Mouse (Mus musculus): ENCODE measurements around the gene Pmel. TPM values are rescaled to one million over a fixed set of nuclear protein-coding genes. Genes with fewer than 3 reads are reported as not detected.

Gene Pmel
- total and polyA plus RNA-seq, 3 experiments, result 0.15 to 0.45 TPM; not detected in 1

DNA sequence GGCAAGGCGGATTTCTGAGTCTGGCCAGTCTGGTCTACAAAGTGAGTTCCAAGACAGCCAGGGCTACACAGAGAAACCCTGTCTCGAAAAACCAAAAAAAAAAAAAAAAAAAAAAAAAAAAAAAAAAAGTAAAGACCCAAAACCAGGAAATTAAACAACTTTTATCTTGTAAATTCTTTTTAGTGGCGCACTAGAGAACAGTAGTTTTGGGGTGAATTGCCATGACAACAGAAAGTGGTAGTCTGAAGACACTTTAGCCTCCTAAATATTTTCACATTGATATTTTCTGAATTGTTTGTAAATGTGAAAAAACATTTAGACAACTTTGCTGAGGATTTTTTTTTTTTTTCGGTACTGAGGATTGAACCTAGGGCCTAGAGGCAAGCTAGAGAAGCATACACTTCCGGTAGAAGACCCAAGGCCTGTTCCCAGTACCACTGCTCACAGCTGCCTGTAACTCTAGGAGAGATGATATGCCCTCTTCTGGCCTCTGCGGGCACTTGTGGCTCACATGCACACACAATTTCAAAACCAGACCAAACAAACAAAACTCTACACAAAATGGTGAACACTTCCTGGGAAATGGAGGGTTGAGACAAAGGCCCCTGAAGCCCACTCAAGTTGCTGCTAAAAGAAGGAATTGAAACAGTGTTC lies 6.8 kb upstream of the Pmel start:
- Histone ChIP-seq H3K9me3 (replicated peaks; ENCODE audit: insufficient read depth, low read length) (no peaks in the 10 kb centered on the region), H3K27ac (ENCODE audit: control insufficient read depth, low read depth, low read length) (no peak overlapping the region), H3K79me2 (ENCODE audit: control insufficient read depth, insufficient read depth, low read length, poor library complexity) (peaks cover 4% of the 10 kb centered on the region; the same call in 1 of the 2 replicates), H3K36me3 (ENCODE audit: control insufficient read depth in 1 of 2, insufficient read depth in 2 of 2, low read length in 2 of 2) (peaks cover 0 to 12% of the 10 kb centered on the region in 2 experiments), H3K9ac (ENCODE audit: control insufficient read depth, low read depth, low read length, poor library complexity, severe bottlenecking) (no peak overlapping the region), H3K4me3 (ENCODE audit: control insufficient read depth in 1 of 2, insufficient read depth in 1 of 2, low read depth in 2 of 2, low read length in 2 of 2) (no peak overlapping the region), H3K27me3 (ENCODE audit: control insufficient read depth in 1 of 2, insufficient read depth in 2 of 2, low read length in 2 of 2) (no peaks in the 10 kb centered on the region), H3K4me1 (ENCODE audit: control insufficient read depth in 1 of 2, insufficient read depth in 2 of 2, low read length in 2 of 2) (peaks cover under 1 to 4% of the 10 kb centered on the region in 2 experiments; a peak in 2 of 4 replicates)
- TF ChIP-seq USF2 (IDR thresholded peaks at IDR 0.05; ENCODE audit: borderline replicate concordance in 1 of 2, insufficient read depth in 1 of 2, low read depth in 1 of 2, low read length in 2 of 2), result no peak
- peak; percentile 71 for TF ChIP-seq ZNF384 (IDR thresholded peaks at IDR 0.05; ENCODE audit: low read depth, low read length)
- TF ChIP-seq CTCF (IDR thresholded peaks at IDR 0.05 in 2 of 3, conservative IDR thresholded peaks at IDR 0.05 in 1 of 3; ENCODE audit: control insufficient read depth in 1 of 3, insufficient read depth in 1 of 3, low read depth in 2 of 3, low read length in 3 of 3, poor library complexity in 1 of 3, severe bottlenecking in 1 of 3), result 0 out of 6 replicates have a peak, but pooled peaks of 1 of the 3 experiments have one; percentile 2
- DNase-seq (ENCODE audit: low read depth, low spot score), result peak; percentile 23

DNA sequence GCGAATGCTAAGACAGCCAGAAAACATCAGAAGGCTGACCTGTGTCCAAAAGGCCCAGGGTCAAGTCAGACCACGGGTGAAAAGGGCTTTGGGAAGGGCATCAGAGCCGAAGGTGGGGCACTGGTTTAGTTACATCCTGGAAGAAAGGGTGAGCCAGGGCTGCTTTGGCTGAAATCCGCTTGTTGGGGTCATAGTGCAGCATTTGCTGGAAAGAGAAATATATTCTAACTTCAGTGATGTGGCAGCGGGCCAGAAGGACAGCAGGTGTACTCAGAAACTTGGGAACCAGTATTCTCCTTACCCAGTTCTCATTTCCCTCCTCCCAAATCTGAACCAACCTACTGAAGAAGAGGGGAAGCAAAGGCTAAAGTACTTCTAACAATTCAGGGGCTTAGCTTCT lies 5.0 kb upstream of the Pmel start:
- H3K79me2 ChIP-seq (ENCODE audit: control insufficient read depth, insufficient read depth, low read length, poor library complexity), result peaks cover 9% of the 10 kb centered on the region
- no peaks in the 10 kb centered on the region for H3K9me3 ChIP-seq (replicated peaks; ENCODE audit: insufficient read depth, low read length)
- H3K4me1 ChIP-seq (ENCODE audit: control insufficient read depth in 1 of 2, insufficient read depth in 2 of 2, low read length in 2 of 2), result peaks cover 13 to 14% of the 10 kb centered on the region in 2 experiments
- DNase-seq (ENCODE audit: low read depth, low spot score), result no peak
- no peaks in the 10 kb centered on the region for H3K27me3 ChIP-seq (ENCODE audit: control insufficient read depth in 1 of 2, insufficient read depth in 2 of 2, low read length in 2 of 2)
- H3K36me3 ChIP-seq (ENCODE audit: control insufficient read depth in 1 of 2, insufficient read depth in 2 of 2, low read length in 2 of 2), result peaks cover 1 to 26% of the 10 kb centered on the region in 2 experiments
- H3K9ac ChIP-seq (ENCODE audit: control insufficient read depth, low read depth, low read length, poor library complexity, severe bottlenecking), result no peak overlapping the region
- H3K27ac ChIP-seq (ENCODE audit: control insufficient read depth, low read depth, low read length), result no peak overlapping the region
- H3K4me3 ChIP-seq (ENCODE audit: control insufficient read depth in 1 of 2, insufficient read depth in 1 of 2, low read depth in 2 of 2, low read length in 2 of 2), result no peak overlapping the region
- TF ChIP-seq MXI1 (IDR thresholded peaks at IDR 0.05; ENCODE audit: low read depth, low read length) (no peak), MAFK (IDR thresholded peaks at IDR 0.05; ENCODE audit: borderline replicate concordance, low read depth, low read length) (no peak), ELF1 (IDR thresholded peaks at IDR 0.05; ENCODE audit: low read depth, low read length) (no peak), USF2 (IDR thresholded peaks at IDR 0.05; ENCODE audit: borderline replicate concordance in 1 of 2, insufficient read depth in 1 of 2, low read depth in 1 of 2, low read length in 2 of 2) (no peak)

- Histone ChIP-seq H3K9ac (ENCODE audit: control insufficient read depth, low read depth, low read length, poor library complexity, severe bottlenecking) (no peak overlapping the region), H3K27ac (ENCODE audit: control insufficient read depth, low read depth, low read length) (no peak overlapping the region)
- TF ChIP-seq CHD2 (IDR thresholded peaks at IDR 0.05; ENCODE audit: low read length) (no peak), TBP (IDR thresholded peaks at IDR 0.05; ENCODE audit: low read depth, low read length) (no peak), MXI1 (IDR thresholded peaks at IDR 0.05; ENCODE audit: low read depth, low read length) (no peak), NELFE (IDR thresholded peaks at IDR 0.05; ENCODE audit: low read depth, low read length) (no peak), HCFC1 (IDR thresholded peaks at IDR 0.05; ENCODE audit: low read depth, low read length) (no peak), NRF1 (IDR thresholded peaks at IDR 0.05; ENCODE audit: insufficient read depth, low read depth, low read length, poor library complexity, severe bottlenecking) (no peak), EP300 (IDR thresholded peaks at IDR 0.05; ENCODE audit: low read depth in 1 of 2, low read length in 2 of 2) (no peak), POLR2AphosphoS2 (IDR thresholded peaks at IDR 0.05; ENCODE audit: low read length) (no peak), ELF1 (IDR thresholded peaks at IDR 0.05; ENCODE audit: low read depth, low read length) (no peak), BHLHE40 (IDR thresholded peaks at IDR 0.05; ENCODE audit: borderline replicate concordance, low read depth, low read length) (no peak), KAT2A (conservative IDR thresholded peaks at IDR 0.05; ENCODE audit: low read depth, low read length) (no peak), SIN3A (IDR thresholded peaks at IDR 0.05; ENCODE audit: low read length) (no peak), RAD21 (IDR thresholded peaks at IDR 0.05; ENCODE audit: low read depth, low read length) (no peak), UBTF (IDR thresholded peaks at IDR 0.05; ENCODE audit: borderline replicate concordance, insufficient read depth, low read depth, low read length) (no peak), MAZ (IDR thresholded peaks at IDR 0.05; ENCODE audit: low read depth, low read length) (no peak), ETS1 (IDR thresholded peaks at IDR 0.05; ENCODE audit: low read depth, low read length) (no peak), MYC (IDR thresholded peaks at IDR 0.05; ENCODE audit: low read depth, low read length) (no peak)
Measured at GRCm38 (mm10) chr10:128699611-128700010, 4.4 kb upstream of the Pmel start.

More at GRCm38 (mm10) chr10:128699611-128700010, 4.4 kb upstream of the Pmel start:
- DNase-seq (ENCODE audit: low read depth, low spot score), result no peak
- Histone ChIP-seq H3K4me1 (ENCODE audit: control insufficient read depth in 1 of 2, insufficient read depth in 2 of 2, low read length in 2 of 2) (peaks cover 13 to 14% of the 10 kb centered on the region in 2 experiments), H3K4me3 (ENCODE audit: control insufficient read depth in 1 of 2, insufficient read depth in 1 of 2, low read depth in 2 of 2, low read length in 2 of 2) (no peak overlapping the region), H3K79me2 (ENCODE audit: control insufficient read depth, insufficient read depth, low read length, poor library complexity) (peaks cover 15% of the 10 kb centered on the region), H3K9me3 (replicated peaks; ENCODE audit: insufficient read depth, low read length) (no peaks in the 10 kb centered on the region), H3K36me3 (ENCODE audit: control insufficient read depth in 1 of 2, insufficient read depth in 2 of 2, low read length in 2 of 2) (peaks cover 1 to 26% of the 10 kb centered on the region in 2 experiments), H3K27me3 (ENCODE audit: control insufficient read depth in 1 of 2, insufficient read depth in 2 of 2, low read length in 2 of 2) (no peaks in the 10 kb centered on the region)
